Mouse (Mus musculus) bone marrow, adult 2 months (tissue): ENCODE measurements around the gene Hp1bp3.

ENCODE experiments used
- CTCF ChIP-seq: fragments of 200-500 bp; IDR thresholded peaks from 2 replicates; pipeline ENCODE4 v1.5.1; 2011; ENCODE audit warnings: low read length, control low read depth; ENCODE audit not compliant: control insufficient read depth, insufficient read depth
- POLR2A ChIP-seq: fragments of 200-500 bp; IDR thresholded peaks from 2 replicates; pipeline ENCODE4 v1.6.1; 2011; ENCODE audit warnings: low read depth, mild to moderate bottlenecking, control low read depth, low read length, borderline replicate concordance; ENCODE audit not compliant: control insufficient read depth

- TF ChIP-seq POLR2A, result no peak
- TF ChIP-seq CTCF, result no peak
Observed at GRCm38 (mm10) chr4:138185961-138186360, 30.1 kb upstream of the Hp1bp3 start.
